Mouse (Mus musculus) intestine, embryonic 14.5 days (tissue): Measurements from ENCODE around the gene AB124611. TPM values are rescaled to one million over a fixed set of nuclear protein-coding genes. Genes with fewer than 3 reads are reported as not detected.
"Not testable (repeated sequence)": the region's sequence is repeated elsewhere in the genome, so short reads cannot be mapped to it uniquely, and the experiment has no call there.

ENCODE experiments used
- ATAC-seq: fragments of 200-750 bp; cut with Nextera tagmentation; replicated peaks from 2 replicates; pipeline ENCODE4 v1.8.0; 2017; ENCODE audit warnings: low read depth, moderate number of reproducible peaks, moderate TSS enrichment, moderate library complexity; ENCODE audit not compliant: low FRiP score, low TSS enrichment
- DNase-seq: peaks from one replicate; pipeline ENCODE4 v3.0.0-alpha.2; 2018; ENCODE audit warnings: low spot score
- H3K27ac ChIP-seq: fragments of 300-500 bp; sonication (generic); 2 replicates; pipeline ENCODE4 v1.5.1; 2014; ENCODE audit warnings: low read depth, mild to moderate bottlenecking, control low read depth
- H3K27me3 ChIP-seq: fragments of 300-500 bp; sonication (generic); replicated peaks from 2 replicates; pipeline ENCODE4 v1.6.1; 2014; ENCODE audit warnings: low read length, control low read depth; ENCODE audit not compliant: control insufficient read depth, insufficient read depth
- H3K36me3 ChIP-seq: fragments of 300-500 bp; sonication (generic); 2 replicates; pipeline ENCODE4 v1.6.1; 2014; ENCODE audit warnings: low read length, control low read depth; ENCODE audit not compliant: control insufficient read depth, insufficient read depth
- H3K4me1 ChIP-seq: fragments of 300-500 bp; sonication (generic); replicated peaks from 2 replicates; pipeline ENCODE4 v1.6.1; 2014; ENCODE audit warnings: low read length, control low read depth, mixed read lengths; ENCODE audit not compliant: control insufficient read depth, insufficient read depth
- H3K4me2 ChIP-seq: fragments of 300-500 bp; sonication (generic); 2 replicates; pipeline ENCODE4 v1.6.1; 2014; ENCODE audit warnings: low read length
- H3K4me3 ChIP-seq: fragments of 300-500 bp; sonication (generic); 2 replicates; pipeline ENCODE4 v1.5.1; 2014; ENCODE audit warnings: low read depth, low read length, control low read depth, mixed read lengths
- H3K9ac ChIP-seq: fragments of 300-500 bp; sonication (generic); 2 replicates; pipeline ENCODE4 v1.6.1; 2014; ENCODE audit warnings: mild to moderate bottlenecking, low read length
- H3K9me3 ChIP-seq: fragments of 300-500 bp; sonication (generic); 2 replicates; pipeline ENCODE4 v1.6.1; 2016; ENCODE audit warnings: low read length, control low read depth; ENCODE audit not compliant: control insufficient read depth
- WGBS: fragments of 180-500 bp; shearing (Covaris S2); extraction: QIAGEN DNeasy Blood & Tissue Kit; methylation state at CpG from one replicate; pipeline ENCODE4 v1.1.7; 2014; 5-methylcytosine and 5-hydroxymethylcytosine counted together
- polyA plus RNA-seq: library from polyadenylated mRNA; unstranded; fragments of >200 nt; fragmentation: Nextera tagmentation; extraction: Ambion mirVana; gene quantifications from 2 replicates; pipeline ENCODE4 v1.2.1, GENCODE M21; 2014

AB124611 gene
- polyA plus RNA-seq, 1 experiment from 2014 or later: 3.1 TPM

- no peak overlapping the region for H3K9ac ChIP-seq
- ATAC-seq (no peak), DNase-seq (no peak)
- no peak overlapping the region for H3K27ac ChIP-seq
- no peaks in the 10 kb centered on the region for H3K9me3 ChIP-seq
- no peak overlapping the region for H3K4me2 ChIP-seq
- H3K4me1 ChIP-seq: no peaks in the 10 kb centered on the region
- no peaks in the 10 kb centered on the region for H3K27me3 ChIP-seq
- no peak overlapping the region for H3K4me3 ChIP-seq
- WGBS: 77% methylated on average over 1 of the region's 1 CpGs
- no peaks in the 10 kb centered on the region for H3K36me3 ChIP-seq
These were observed 1.9 kb downstream of the AB124611 start for GRCm38 (mm10) chr9:21527917-21528324.

GRCm38 (mm10) chr9:21536501-21536900, 10.5 kb downstream of the AB124611 start:
- H3K4me3 ChIP-seq: no peak overlapping the region
- no peak overlapping the region for H3K27ac ChIP-seq
- H3K27me3 ChIP-seq: no peaks in the 10 kb centered on the region
- no peaks in the 10 kb centered on the region for H3K4me1 ChIP-seq
- ATAC-seq (no peak), DNase-seq (no peak)
- H3K4me2 ChIP-seq: no peak overlapping the region
- 94% methylated on average over 14 of the region's 14 CpGs for WGBS
- H3K9me3 ChIP-seq: no peaks in the 10 kb centered on the region
- no peaks in the 10 kb centered on the region for H3K36me3 ChIP-seq
- H3K9ac ChIP-seq: no peak overlapping the region

- H3K4me1 ChIP-seq: no peaks in the 10 kb centered on the region
- H3K9me3 ChIP-seq: no peaks in the 10 kb centered on the region
- ATAC-seq: no peak
- H3K4me3 ChIP-seq: no peak overlapping the region
- DNase-seq: no peak
- H3K36me3 ChIP-seq: no peaks in the 10 kb centered on the region
- H3K27ac ChIP-seq: no peak overlapping the region
- no peak overlapping the region for H3K4me2 ChIP-seq
- H3K27me3 ChIP-seq: no peaks in the 10 kb centered on the region
- WGBS: 79% methylated on average over 4 of the region's 4 CpGs
- no peak overlapping the region for H3K9ac ChIP-seq
These were observed 11.0 kb downstream of the AB124611 start for GRCm38 (mm10) chr9:21537009-21537408.

- H3K27me3 ChIP-seq: no peaks in the 10 kb centered on the region
- ATAC-seq (no peak), DNase-seq (no peak)
- peaks cover 6% of the 10 kb centered on the region; the same call in 1 of the 2 replicates for H3K4me1 ChIP-seq
- no peak overlapping the region for H3K4me3 ChIP-seq
- H3K36me3 ChIP-seq: no peaks in the 10 kb centered on the region
- no peak overlapping the region for H3K27ac ChIP-seq
- H3K4me2 ChIP-seq: no peak overlapping the region
- H3K9me3 ChIP-seq: no peaks in the 10 kb centered on the region
- 77% methylated on average over 7 of the region's 7 CpGs for WGBS
- H3K9ac ChIP-seq: no peak overlapping the region
These were observed 14.2 kb downstream of the AB124611 start for GRCm38 (mm10) chr9:21539981-21540753.

- 93% methylated on average over 2 of the region's 2 CpGs for WGBS
- not testable (repeated sequence) for ATAC-seq, H3K27ac ChIP-seq, DNase-seq, H3K4me3 ChIP-seq, H3K9me3 ChIP-seq, H3K9ac ChIP-seq, H3K36me3 ChIP-seq, H3K4me1 ChIP-seq, H3K4me2 ChIP-seq, H3K27me3 ChIP-seq
These were observed 16.0 kb downstream of the AB124611 start for GRCm38 (mm10) chr9:21542001-21542400.

GRCm38 (mm10) chr9:21545351-21545915, 19.5 kb downstream of the AB124611 start:
- Histone ChIP-seq H3K27me3 (no peaks in the 10 kb centered on the region), H3K36me3 (peaks cover 4% of the 10 kb centered on the region), H3K9me3 (no peaks in the 10 kb centered on the region), H3K9ac (peak overlapping the region; percentile 60), H3K4me3 (peak overlapping the region; percentile 73), H3K27ac (peak overlapping the region; percentile 98), H3K4me1 (peaks cover 18% of the 10 kb centered on the region), H3K4me2 (peak overlapping the region; percentile 84)
- no peak for DNase-seq
- ATAC-seq: peak; percentile 87
- WGBS: 6% methylated on average over 9 of the region's 9 CpGs

- WGBS: under 1% methylated on average over 61 of the region's 67 CpGs
- DNase-seq (peak; percentile 100), ATAC-seq (peak; percentile 92)
- no peaks in the 10 kb centered on the region for H3K27me3 ChIP-seq
- peak overlapping the region; percentile 84 for H3K4me2 ChIP-seq
- H3K9me3 ChIP-seq: no peaks in the 10 kb centered on the region
- H3K4me1 ChIP-seq: peaks cover 18% of the 10 kb centered on the region
- H3K9ac ChIP-seq: peak overlapping the region; percentile 60
- H3K4me3 ChIP-seq: peak overlapping the region; percentile 73
- peaks cover 10% of the 10 kb centered on the region for H3K36me3 ChIP-seq
- peak overlapping the region; percentile 98 for H3K27ac ChIP-seq
These were observed 20.2 kb downstream of the AB124611 start for GRCm38 (mm10) chr9:21545916-21546788.

GRCm38 (mm10) chr9:21546789-21547074, 20.8 kb downstream of the AB124611 start, which contains the start of gene Carm1:
Carm1 (plus strand) TSS chr9:21546894.
- WGBS: 2% methylated on average over 20 of the region's 52 CpGs
- Histone ChIP-seq H3K36me3 (peaks cover 14% of the 10 kb centered on the region), H3K4me2 (peak within 1 kb of the TSS; percentile 84), H3K4me3 (peak within 1 kb of the TSS; percentile 73), H3K27me3 (no peaks in the 10 kb centered on the region), H3K9ac (peak within 1 kb of the TSS; percentile 97), H3K9me3 (no peaks in the 10 kb centered on the region), H3K27ac (peak within 1 kb of the TSS; percentile 98), H3K4me1 (peaks cover 18% of the 10 kb centered on the region)
- ATAC-seq: no peak
- DNase-seq: no peak
